Mouse (Mus musculus) testis, adult 2 months (tissue): ENCODE data around the gene Vmn1r24.

Source experiments
- CTCF ChIP-seq: fragments of 200-500 bp; IDR thresholded peaks from 2 replicates; pipeline ENCODE4 v1.5.1; 2012; ENCODE audit warnings: low read depth, mild to moderate bottlenecking, inconsistent platforms, low read length, moderate library complexity; ENCODE audit not compliant: control insufficient read depth, insufficient read depth, insufficient replicate concordance
- POLR2A ChIP-seq: fragments of 200-500 bp; IDR thresholded peaks from 2 replicates; pipeline ENCODE4 v1.6.1; 2012; ENCODE audit warnings: low read depth, mild to moderate bottlenecking, inconsistent platforms, low read length, moderate library complexity; ENCODE audit not compliant: control insufficient read depth

DNA sequence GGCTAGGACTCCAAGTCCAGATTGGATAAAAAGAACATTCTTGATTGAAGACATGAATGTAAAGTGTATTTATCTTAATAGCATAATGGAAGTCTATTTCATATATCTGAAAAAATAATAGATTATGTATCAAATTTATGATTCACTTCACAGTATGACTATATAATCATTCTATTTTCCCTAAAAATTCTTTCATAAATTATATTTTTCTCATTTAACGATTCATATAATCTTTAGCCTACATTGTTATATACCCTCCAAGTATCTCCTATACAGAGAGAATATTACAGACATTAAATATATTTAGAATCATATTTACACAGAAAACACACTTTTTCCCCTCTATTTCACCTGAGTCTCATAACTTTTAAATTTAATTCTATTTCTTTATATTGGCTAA, 34.6 kb downstream of the Vmn1r24 start, which contains the start of gene Vmn1r23:
- TF ChIP-seq CTCF (no peak), POLR2A (no peak)
